Mouse (Mus musculus): ENCODE measurements at regions not wholly inside any gene's neighbourhood (a gene's known extent, or its start where the extent isn't known, plus 50 kb on each side); places are given as distances from the start of the nearest gene placed in this dataset.

GRCm38 (mm10) chr10:61034056-61034455 is 55.1 kb upstream of the Pcbd1 start:
- ATAC-seq (ENCODE audit: low FRiP score, low read depth): no peak
- Histone ChIP-seq H3K27me3 (replicated peaks) (no peaks in the 10 kb centered on the region), H3K36me3 (no peaks in the 10 kb centered on the region), H3K4me1 (no peaks in the 10 kb centered on the region), H3K9ac (no peak overlapping the region), H3K4me3 (no peak overlapping the region), H3K9me3 (no peaks in the 10 kb centered on the region), H3K27ac (no peak overlapping the region), H3K4me2 (replicated peaks) (no peak overlapping the region)
- WGBS: 59% methylated on average over 6 of the region's 6 CpGs

DNA sequence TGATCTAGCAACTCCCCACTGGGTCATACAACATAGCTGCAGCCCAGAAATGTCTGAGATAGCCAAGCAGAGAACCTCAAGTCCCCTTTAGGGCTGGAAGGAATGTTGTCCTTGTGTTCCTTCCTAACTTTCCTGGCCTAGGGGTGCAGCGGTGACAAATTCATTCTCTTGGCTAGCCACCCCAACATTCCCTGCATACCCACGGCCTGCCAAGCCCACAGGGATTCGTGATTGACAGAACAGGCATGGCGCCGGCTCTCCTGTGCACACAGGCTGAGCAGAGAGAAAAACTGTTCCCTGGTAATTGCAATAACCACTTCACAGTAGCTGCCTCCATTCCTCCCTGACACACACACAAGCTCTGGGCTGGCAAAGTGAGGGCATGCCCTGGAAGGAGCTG is 60.5 kb upstream of the Pcbd1 start:
- no peaks in the 10 kb centered on the region for H3K4me1 ChIP-seq
- WGBS: 91% methylated on average over 5 of the region's 5 CpGs
- no peaks in the 10 kb centered on the region for H3K9me3 ChIP-seq
- ATAC-seq (ENCODE audit: low FRiP score, low read depth): no peak
- H3K4me3 ChIP-seq: no peak overlapping the region
- no peak overlapping the region for H3K27ac ChIP-seq
- H3K9ac ChIP-seq: no peak overlapping the region
- no peak overlapping the region for H3K4me2 ChIP-seq (replicated peaks)
- H3K36me3 ChIP-seq: no peaks in the 10 kb centered on the region
- H3K27me3 ChIP-seq (replicated peaks): no peaks in the 10 kb centered on the region

DNA sequence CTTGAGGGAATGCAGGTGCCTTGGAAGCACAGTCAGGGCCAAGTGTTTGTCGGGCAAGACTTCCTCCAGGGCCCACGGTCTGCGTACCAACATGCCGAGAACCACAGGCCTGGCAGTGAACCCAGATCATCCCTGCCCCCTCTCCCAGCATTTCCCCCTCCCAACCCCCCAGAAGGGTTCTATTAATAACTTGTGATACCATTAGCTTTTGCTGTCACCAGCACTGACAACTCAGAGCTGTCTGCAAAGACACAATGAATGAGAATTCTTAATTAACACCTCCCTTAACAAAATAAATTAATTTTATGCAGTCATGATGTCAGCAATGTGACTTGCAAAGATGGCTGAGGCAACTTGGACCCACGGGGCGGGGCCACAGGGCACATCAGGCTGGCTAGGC is 61.9 kb upstream of the Pcbd1 start:
- H3K27me3 ChIP-seq (replicated peaks): no peaks in the 10 kb centered on the region
- H3K36me3 ChIP-seq: no peaks in the 10 kb centered on the region
- H3K9ac ChIP-seq: no peak overlapping the region
- H3K4me2 ChIP-seq (replicated peaks): no peak overlapping the region
- no peak overlapping the region for H3K4me3 ChIP-seq
- H3K9me3 ChIP-seq: no peaks in the 10 kb centered on the region
- no peak overlapping the region for H3K27ac ChIP-seq
- WGBS: 87% methylated on average over 6 of the region's 6 CpGs
- ATAC-seq (ENCODE audit: low FRiP score, low read depth): no peak
- H3K4me1 ChIP-seq: no peaks in the 10 kb centered on the region

DNA sequence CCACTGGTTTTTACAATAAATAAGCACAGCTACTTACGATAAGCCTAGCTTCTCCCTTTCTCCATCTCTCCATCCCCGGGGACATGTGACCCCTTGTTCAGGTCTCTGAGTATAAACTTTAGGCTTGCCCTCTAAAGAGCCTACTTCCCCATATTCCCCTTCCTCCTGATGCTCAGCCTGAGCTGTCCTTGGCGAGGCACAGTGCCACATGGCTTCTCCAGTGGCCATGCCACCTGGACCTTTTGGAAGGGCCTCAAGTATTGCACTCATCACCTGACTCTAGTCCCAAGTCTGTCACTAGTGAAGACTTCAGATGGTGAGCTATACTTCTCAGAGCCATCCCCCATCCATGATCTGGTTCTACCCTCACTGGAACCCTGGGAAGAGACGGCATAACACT is 64.1 kb upstream of the Pcbd1 start:
- Histone ChIP-seq H3K27ac (no peak overlapping the region), H3K4me2 (replicated peaks) (no peak overlapping the region), H3K4me1 (no peaks in the 10 kb centered on the region), H3K9ac (no peak overlapping the region), H3K36me3 (no peaks in the 10 kb centered on the region), H3K4me3 (no peak overlapping the region), H3K27me3 (replicated peaks) (no peaks in the 10 kb centered on the region), H3K9me3 (no peaks in the 10 kb centered on the region)
- ATAC-seq (ENCODE audit: low FRiP score, low read depth): no peak
- 83% methylated on average over 4 of the region's 4 CpGs for whole genome bisulfite sequencing

DNA sequence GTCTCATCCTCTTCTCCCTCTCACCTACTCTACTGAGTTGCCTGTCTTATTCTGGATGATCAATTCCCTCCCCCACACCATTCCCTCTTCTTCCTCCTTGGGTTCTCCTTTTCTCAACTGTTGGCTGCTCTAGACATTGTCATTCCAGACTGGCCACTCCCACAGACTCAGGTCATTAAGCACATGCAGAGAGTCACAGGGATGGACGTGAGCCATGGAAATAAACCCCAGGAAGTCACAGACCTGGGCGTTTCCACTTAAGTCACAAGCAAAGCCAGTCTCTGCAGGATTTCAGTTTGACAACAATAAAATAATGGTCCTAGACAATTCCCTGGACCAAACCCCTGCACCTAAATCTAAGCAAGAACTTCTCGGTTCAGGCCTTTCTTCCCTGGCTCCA is 65.0 kb upstream of the Pcbd1 start:
- Histone ChIP-seq H3K4me3 (no peak overlapping the region), H3K27ac (no peak overlapping the region), H3K36me3 (no peaks in the 10 kb centered on the region), H3K27me3 (replicated peaks) (no peaks in the 10 kb centered on the region), H3K4me2 (replicated peaks) (no peak overlapping the region), H3K4me1 (no peaks in the 10 kb centered on the region), H3K9me3 (no peaks in the 10 kb centered on the region), H3K9ac (no peak overlapping the region)
- no peak for ATAC-seq (ENCODE audit: low FRiP score, low read depth)
- WGBS: 18% methylated on average over 3 of the region's 3 CpGs

DNA sequence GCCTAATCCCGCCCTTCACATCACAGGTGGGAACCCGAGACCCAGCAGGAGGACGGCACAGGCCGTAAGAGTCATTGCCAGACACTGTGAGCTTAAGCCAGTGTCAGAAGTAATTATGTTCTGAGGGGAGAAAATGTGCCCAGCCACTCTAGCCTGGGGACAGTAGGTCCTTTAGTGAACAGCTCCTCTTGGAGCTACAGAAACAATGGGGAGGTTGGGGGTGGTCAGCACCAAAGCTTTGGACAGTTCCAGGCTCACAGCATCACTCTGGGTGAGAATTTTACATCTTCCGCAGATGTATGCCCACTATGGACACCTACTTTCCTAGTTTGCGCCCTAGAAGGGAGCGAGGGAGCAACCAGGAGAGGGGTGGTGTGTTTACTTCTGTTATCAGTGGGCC is 65.7 kb upstream of the Pcbd1 start:
- H3K27me3 ChIP-seq (replicated peaks): no peaks in the 10 kb centered on the region
- H3K9ac ChIP-seq: no peak overlapping the region
- H3K4me1 ChIP-seq: no peaks in the 10 kb centered on the region
- H3K36me3 ChIP-seq: no peaks in the 10 kb centered on the region
- no peak for ATAC-seq (ENCODE audit: low FRiP score, low read depth)
- H3K4me2 ChIP-seq (replicated peaks): no peak overlapping the region
- H3K27ac ChIP-seq: no peak overlapping the region
- WGBS: 42% methylated on average over 7 of the region's 7 CpGs
- no peak overlapping the region for H3K4me3 ChIP-seq
- no peaks in the 10 kb centered on the region for H3K9me3 ChIP-seq

GRCm38 (mm10) chr10:61019566-61019965 is 69.6 kb upstream of the Pcbd1 start:
- no peaks in the 10 kb centered on the region; the same call in 1 of the 2 replicates for H3K4me1 ChIP-seq
- ATAC-seq (ENCODE audit: low FRiP score, low read depth): no peak
- H3K4me2 ChIP-seq (replicated peaks): no peak overlapping the region
- no peaks in the 10 kb centered on the region for H3K36me3 ChIP-seq
- WGBS: 23% methylated on average over 2 of the region's 2 CpGs
- no peak overlapping the region for H3K4me3 ChIP-seq
- H3K9me3 ChIP-seq: no peaks in the 10 kb centered on the region
- H3K9ac ChIP-seq: no peak overlapping the region
- H3K27me3 ChIP-seq (replicated peaks): no peaks in the 10 kb centered on the region
- no peak overlapping the region for H3K27ac ChIP-seq

DNA sequence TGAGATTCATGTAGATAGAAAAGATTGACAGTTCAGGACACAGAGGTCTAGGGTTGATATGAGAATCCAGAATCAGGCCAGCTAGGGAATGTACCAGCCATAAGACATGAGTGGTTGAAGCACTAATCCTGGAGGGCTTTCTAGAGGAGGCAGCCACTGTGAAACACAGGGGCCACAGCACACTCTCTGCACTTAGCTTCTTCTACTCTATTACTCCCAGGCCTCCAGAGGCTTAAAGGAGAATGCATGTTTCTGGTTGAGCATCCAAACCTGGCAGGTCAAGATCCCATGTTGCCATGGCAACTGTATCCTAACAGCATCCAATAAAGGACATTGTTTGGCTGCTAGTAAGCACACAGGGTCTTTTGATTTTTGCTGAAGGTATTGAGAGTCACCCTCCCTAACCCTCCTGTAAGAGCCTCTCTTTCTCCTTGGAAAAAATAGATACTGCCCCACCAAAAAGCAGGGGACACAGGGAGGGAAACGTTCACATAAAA is 76.9 kb upstream of the Pcbd1 start:
- Histone ChIP-seq H3K4me1 (no peaks in the 10 kb centered on the region; the same call in 1 of the 2 replicates), H3K27me3 (replicated peaks) (no peaks in the 10 kb centered on the region), H3K9me3 (no peaks in the 10 kb centered on the region), H3K4me2 (replicated peaks) (no peak overlapping the region), H3K9ac (no peak overlapping the region), H3K27ac (no peak overlapping the region), H3K4me3 (no peak overlapping the region), H3K36me3 (no peaks in the 10 kb centered on the region)
- 37% methylated on average over 1 of the region's 1 CpGs for WGBS
- ATAC-seq (ENCODE audit: low FRiP score, low read depth): no peak

DNA sequence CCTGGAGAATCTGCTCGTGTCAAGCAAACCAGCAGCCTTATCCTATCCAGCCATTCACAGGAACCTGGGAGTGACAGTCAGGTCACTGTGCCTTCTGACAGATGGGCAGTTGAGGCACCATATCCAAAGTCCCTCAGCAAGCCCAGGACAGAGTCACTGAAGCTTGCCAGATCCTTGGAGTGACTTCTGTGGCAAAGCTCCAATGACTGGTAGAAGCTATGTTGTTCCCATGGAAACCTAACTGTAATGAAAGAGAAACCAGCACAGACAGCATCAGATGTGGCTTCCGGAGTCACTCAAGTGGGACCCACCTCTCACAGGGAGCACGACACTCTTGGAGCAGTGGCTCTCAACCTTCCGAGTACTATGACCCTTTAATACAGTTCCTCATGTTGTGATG is 78.4 kb upstream of the Pcbd1 start:
- WGBS: 82% methylated on average over 4 of the region's 4 CpGs
- Histone ChIP-seq H3K27me3 (replicated peaks) (no peaks in the 10 kb centered on the region), H3K9ac (no peak overlapping the region), H3K9me3 (no peaks in the 10 kb centered on the region), H3K4me1 (no peaks in the 10 kb centered on the region; the same call in 1 of the 2 replicates), H3K27ac (no peak overlapping the region), H3K4me3 (no peak overlapping the region), H3K36me3 (no peaks in the 10 kb centered on the region), H3K4me2 (replicated peaks) (no peak overlapping the region)
- no peak for ATAC-seq (ENCODE audit: low FRiP score, low read depth)

GRCm38 (mm10) chr10:61007403-61007802 is 81.7 kb upstream of the Pcbd1 start:
- ATAC-seq (ENCODE audit: low FRiP score, low read depth): no peak
- H3K9me3 ChIP-seq: no peaks in the 10 kb centered on the region
- H3K4me2 ChIP-seq (replicated peaks): no peak overlapping the region
- 86% methylated on average over 3 of the region's 3 CpGs for WGBS
- H3K36me3 ChIP-seq: no peaks in the 10 kb centered on the region
- H3K27me3 ChIP-seq (replicated peaks): no peaks in the 10 kb centered on the region
- no peak overlapping the region for H3K4me3 ChIP-seq
- H3K9ac ChIP-seq: no peak overlapping the region
- H3K4me1 ChIP-seq: no peaks in the 10 kb centered on the region
- no peak overlapping the region for H3K27ac ChIP-seq

GRCm38 (mm10) chr10:61001745-61002160 is 87.4 kb upstream of the Pcbd1 start:
- WGBS: 95% methylated on average over 22 of the region's 22 CpGs
- H3K4me1 ChIP-seq: no peaks in the 10 kb centered on the region
- no peak overlapping the region for H3K4me2 ChIP-seq (replicated peaks)
- H3K9ac ChIP-seq: no peak overlapping the region
- no peak overlapping the region for H3K4me3 ChIP-seq
- no peaks in the 10 kb centered on the region for H3K36me3 ChIP-seq
- ATAC-seq (ENCODE audit: low FRiP score, low read depth): no peak
- no peak overlapping the region for H3K27ac ChIP-seq
- H3K27me3 ChIP-seq (replicated peaks): no peaks in the 10 kb centered on the region
- no peaks in the 10 kb centered on the region for H3K9me3 ChIP-seq

GRCm38 (mm10) chr10:60997393-60997792 is 91.7 kb upstream of the Pcbd1 start:
- Histone ChIP-seq H3K4me3 (no peak overlapping the region), H3K27me3 (replicated peaks) (no peaks in the 10 kb centered on the region), H3K36me3 (no peaks in the 10 kb centered on the region), H3K27ac (no peak overlapping the region), H3K9me3 (no peaks in the 10 kb centered on the region), H3K9ac (no peak overlapping the region), H3K4me1 (no peaks in the 10 kb centered on the region), H3K4me2 (replicated peaks) (no peak overlapping the region)
- WGBS: 61% methylated on average over 9 of the region's 9 CpGs
- no peak for ATAC-seq (ENCODE audit: low FRiP score, low read depth)

- no peaks in the 10 kb centered on the region for H3K4me1 ChIP-seq
- H3K9ac ChIP-seq: no peak overlapping the region
- 88% methylated on average over 9 of the region's 9 CpGs for WGBS
- H3K4me3 ChIP-seq: no peak overlapping the region
- H3K9me3 ChIP-seq: no peaks in the 10 kb centered on the region
- no peak overlapping the region for H3K4me2 ChIP-seq (replicated peaks)
- H3K36me3 ChIP-seq: no peaks in the 10 kb centered on the region
- no peak for ATAC-seq (ENCODE audit: low FRiP score, low read depth)
- H3K27ac ChIP-seq: no peak overlapping the region
- H3K27me3 ChIP-seq (replicated peaks): no peaks in the 10 kb centered on the region
These were observed 93.1 kb upstream of the Pcbd1 start for GRCm38 (mm10) chr10:60995908-60996640.

Measured in neural tube, embryonic 12.5 days (tissue).